Mouse (Mus musculus): ENCODE measurements around the gene Polm. TPM values are rescaled to one million over a fixed set of nuclear protein-coding genes. Genes with fewer than 3 reads are reported as not detected.

Gene Polm
- total and polyA plus RNA-seq, 2 experiments from 2014 or later: 6.0 to 9.7 TPM

GRCm38 (mm10) chr11:5780035-5780499 is 57.7 kb downstream of the Polm start:
- Histone ChIP-seq H3K9me3 (ENCODE audit: low read length) (no peaks in the 10 kb centered on the region), H3K4me1 (ENCODE audit: insufficient read depth) (no peaks in the 10 kb centered on the region), H3K36me3 (ENCODE audit: insufficient read depth) (peaks cover 6% of the 10 kb centered on the region; the same call in 1 of the 2 replicates), H3K4me3 (ENCODE audit: low read depth, low read length) (no peak overlapping the region), H3K9ac (no peak overlapping the region), H3K4me2 (ENCODE audit: low read depth) (no peak overlapping the region), H3K27me3 (ENCODE audit: insufficient read depth, low read length) (no peaks in the 10 kb centered on the region), H3K27ac (ENCODE audit: low read depth, low read length) (no peak overlapping the region)
- TF ChIP-seq CTCF (IDR thresholded peaks at IDR 0.05; ENCODE audit: low read depth): no peak
- DNase-seq (no peak), ATAC-seq (no peak)
- WGBS: 89% methylated on average over 6 of the region's 6 CpGs

- no peak for ATAC-seq
Measured at GRCm38 (mm10) chr11:5778481-5778880, 59.3 kb downstream of the Polm start.

More at GRCm38 (mm10) chr11:5778481-5778880, 59.3 kb downstream of the Polm start:
- Histone ChIP-seq H3K4me3 (ENCODE audit: low read depth, low read length) (no peak overlapping the region), H3K27ac (ENCODE audit: low read depth, low read length) (no peak overlapping the region), H3K36me3 (ENCODE audit: insufficient read depth) (peaks cover 6% of the 10 kb centered on the region; the same call in 1 of the 2 replicates), H3K27me3 (ENCODE audit: insufficient read depth, low read length) (no peaks in the 10 kb centered on the region), H3K4me1 (ENCODE audit: insufficient read depth) (no peaks in the 10 kb centered on the region), H3K9ac (no peak overlapping the region), H3K9me3 (ENCODE audit: low read length) (no peaks in the 10 kb centered on the region), H3K4me2 (ENCODE audit: low read depth) (no peak overlapping the region)
- peak; percentile 42 for TF ChIP-seq CTCF (IDR thresholded peaks at IDR 0.05; ENCODE audit: low read depth)
- no peak for DNase-seq
- 68% methylated on average over 2 of the region's 2 CpGs for WGBS

Other genes starting within 250 kb of the Polm start
- gene Mrps24, start 122.3 kb downstream of the Polm start, total RNA-seq (2014; rRNA removed): 83.9 and 90.7 TPM in 2 replicates
- 226 and 284 TPM in 2 replicates for gene Mrps24, start 122.3 kb downstream of the Polm start, polyA plus RNA-seq (2015; fragmentation: Nextera tagmentation; extraction: Ambion mirVana)
- 39.6 and 48.1 TPM in 2 replicates for gene Urgcp, start 75.6 kb downstream of the Polm start, total RNA-seq (2014; rRNA removed)
- 28.4 and 33.4 TPM in 2 replicates for gene Urgcp, start 75.6 kb downstream of the Polm start, polyA plus RNA-seq (2015; fragmentation: Nextera tagmentation; extraction: Ambion mirVana)
- gene Dbnl, start 49.5 kb downstream of the Polm start, total RNA-seq (2014; rRNA removed): 72.6 and 77.8 TPM in 2 replicates
- 101 and 130 TPM in 2 replicates for gene Dbnl, start 49.5 kb downstream of the Polm start, polyA plus RNA-seq (2015; fragmentation: Nextera tagmentation; extraction: Ambion mirVana)
- 0.38 and 3.5 TPM in 2 replicates for gene Pgam2, start 34.3 kb downstream of the Polm start, total RNA-seq (2014; rRNA removed)
- 3.3 and 3.5 TPM in 2 replicates for gene Pgam2, start 34.3 kb downstream of the Polm start, polyA plus RNA-seq (2015; fragmentation: Nextera tagmentation; extraction: Ambion mirVana)
- gene Aebp1, start 23.9 kb upstream of the Polm start, total RNA-seq (2014; rRNA removed): 9.8 and 14.9 TPM in 2 replicates
- gene Aebp1, start 23.9 kb upstream of the Polm start, polyA plus RNA-seq (2015; fragmentation: Nextera tagmentation; extraction: Ambion mirVana): 15.9 and 19.8 TPM in 2 replicates
- gene Pold2, start 40.3 kb upstream of the Polm start, total RNA-seq (2014; rRNA removed): 20.4 and 29.0 TPM in 2 replicates
- 48.0 and 51.3 TPM in 2 replicates for gene Pold2, start 40.3 kb upstream of the Polm start, polyA plus RNA-seq (2015; fragmentation: Nextera tagmentation; extraction: Ambion mirVana)
- gene Myl7, start 60.8 kb upstream of the Polm start, total RNA-seq (2014; rRNA removed): not detected in 2 replicates
- not detected in 2 replicates for gene Myl7, start 60.8 kb upstream of the Polm start, polyA plus RNA-seq (2015; fragmentation: Nextera tagmentation; extraction: Ambion mirVana)
- 8.6 and 12.9 TPM in 2 replicates for gene Gck, start 112.1 kb upstream of the Polm start, total RNA-seq (2014; rRNA removed)
- gene Gck, start 112.1 kb upstream of the Polm start, polyA plus RNA-seq (2015; fragmentation: Nextera tagmentation; extraction: Ambion mirVana): 7.1 and 7.2 TPM in 2 replicates
- 181 and 195 TPM in 2 replicates for gene Ykt6, start 117.7 kb upstream of the Polm start, total RNA-seq (2014; rRNA removed)
- 101 and 102 TPM in 2 replicates for gene Ykt6, start 117.7 kb upstream of the Polm start, polyA plus RNA-seq (2015; fragmentation: Nextera tagmentation; extraction: Ambion mirVana)
- gene Camk2b, start 228.3 kb upstream of the Polm start, total RNA-seq (2014; rRNA removed): 271 and 284 TPM in 2 replicates
- 227 and 280 TPM in 2 replicates for gene Camk2b, start 228.3 kb upstream of the Polm start, polyA plus RNA-seq (2015; fragmentation: Nextera tagmentation; extraction: Ambion mirVana)